Mouse (Mus musculus) thymus, postnatal 4 days (tissue): ENCODE results near the gene Mmp20.

Source experiments
- DNase-seq: peaks from one replicate; pipeline ENCODE4 v3.0.0; 2021

Mmp20 gene

GRCm38 (mm10) chr9:7691790-7692189 lies 63.8 kb downstream of the Mmp20 start, which contains the start of gene Mmp7:
Mmp7 (plus strand) TSS chr9:7692090.
- DNase-seq, result no peak

- DNase-seq, result no peak
These were observed 65.9 kb downstream of the Mmp20 start for GRCm38 (mm10) chr9:7693961-7694360.

GRCm38 (mm10) chr9:7695646-7696045 lies 67.6 kb downstream of the Mmp20 start:
- no peak for DNase-seq

GRCm38 (mm10) chr9:7708698-7709097 lies 80.7 kb downstream of the Mmp20 start:
- DNase-seq, result no peak

GRCm38 (mm10) chr9:7711196-7711595 lies 83.2 kb downstream of the Mmp20 start:
- no peak for DNase-seq

GRCm38 (mm10) chr9:7714062-7714907 lies 86.3 kb downstream of the Mmp20 start:
- peak; percentile 44 for DNase-seq

- no peak for DNase-seq
These were observed 86.8 kb downstream of the Mmp20 start for GRCm38 (mm10) chr9:7714908-7715175.

GRCm38 (mm10) chr9:7721543-7721942 lies 93.5 kb downstream of the Mmp20 start:
- no peak for DNase-seq
